Mouse (Mus musculus): ENCODE results near the gene Msl1.

DNA sequence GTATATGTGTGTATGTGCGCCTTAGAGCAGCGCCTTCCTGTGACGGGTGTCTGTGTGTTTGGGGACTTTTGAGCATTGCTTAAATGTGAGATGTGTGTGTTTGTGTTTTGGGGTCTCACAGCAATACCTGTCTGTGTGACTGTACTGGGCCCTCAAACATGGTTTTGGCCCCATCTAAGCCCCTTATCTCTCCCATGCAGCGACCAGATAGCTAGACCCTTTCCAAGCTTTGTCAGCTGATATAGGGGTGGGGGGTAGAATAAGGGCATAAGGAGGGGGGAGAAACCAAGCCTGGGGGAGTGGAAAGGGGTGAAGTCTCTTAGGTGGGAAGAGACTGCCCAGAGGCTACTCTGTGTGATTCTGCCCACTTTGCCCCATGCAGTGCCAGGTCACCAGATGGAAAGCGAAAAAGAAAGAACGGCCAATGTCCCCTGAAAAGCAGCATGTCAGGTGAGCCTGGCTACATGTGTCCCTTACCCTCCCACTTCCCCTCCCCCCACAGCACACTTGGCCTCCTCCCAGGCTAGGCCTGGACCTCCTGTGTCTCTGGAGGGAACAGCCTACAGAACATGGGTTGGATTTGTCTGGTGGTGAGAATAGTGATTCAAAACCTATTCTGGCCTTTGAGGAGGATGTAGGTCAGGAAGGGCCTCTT lies 39.5 kb upstream of the Msl1 start:
- no peak for TF ChIP-seq POLR2A (IDR thresholded peaks at IDR 0.05; ENCODE audit: low read depth, low read length)
- TF ChIP-seq CTCF (IDR thresholded peaks at IDR 0.05; ENCODE audit: extremely low read depth, insufficient read length, insufficient replicate concordance, low read depth, low read length): no peak
